Mouse (Mus musculus): ENCODE results near the gene Pgap3. TPM values are rescaled to one million over a fixed set of nuclear protein-coding genes. Genes with fewer than 3 reads are reported as not detected.

The Pgap3 gene
- polyA plus RNA-seq, 1 experiment from 2014 or later = 9.8 TPM

- no peaks in the 10 kb centered on the region for H3K9me3 ChIP-seq
- DNase-seq (ENCODE audit: low spot score) = no peak
- H3K4me3 ChIP-seq = peak overlapping the region; percentile 71
- no peaks in the 10 kb centered on the region; the same call in 1 of the 2 replicates for H3K27me3 ChIP-seq (ENCODE audit: insufficient read depth, poor library complexity, severe bottlenecking)
- peak overlapping the region; percentile 97 for H3K27ac ChIP-seq
- H3K36me3 ChIP-seq = no peaks in the 10 kb centered on the region
- WGBS = 59% methylated on average over 3 of the region's 3 CpGs
- H3K4me1 ChIP-seq (replicated peaks) = peaks cover 20% of the 10 kb centered on the region
Observed at GRCm38 (mm10) chr11:98400816-98401215, 526 bp upstream of the Pgap3 start.

DNA sequence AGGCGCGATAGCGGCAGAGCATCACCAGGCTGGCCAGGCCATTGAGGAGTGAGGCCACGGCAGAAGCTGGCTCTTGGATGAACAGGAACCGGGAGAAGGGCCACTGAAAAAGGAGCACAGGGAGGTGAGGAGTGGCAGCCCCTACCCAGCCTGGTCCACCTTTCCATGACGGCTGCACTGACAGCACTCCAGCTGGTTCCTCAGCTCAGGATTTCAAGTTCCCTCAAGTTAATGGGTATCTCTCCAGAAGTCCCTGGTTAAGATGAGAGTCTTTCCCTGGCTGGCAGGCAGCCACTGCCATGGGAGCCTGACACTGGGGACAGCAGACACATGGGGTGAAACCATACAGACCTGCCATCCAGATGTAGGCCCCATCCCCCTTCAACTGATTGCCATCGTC, 2.3 kb downstream of the Pgap3 start:
- Histone ChIP-seq H3K27me3 (ENCODE audit: insufficient read depth, poor library complexity, severe bottlenecking) (peaks cover 6% of the 10 kb centered on the region), H3K36me3 (no peaks in the 10 kb centered on the region), H3K9me3 (no peaks in the 10 kb centered on the region), H3K4me3 (no peak overlapping the region), H3K4me1 (replicated peaks) (peaks cover 29% of the 10 kb centered on the region), H3K27ac (no peak overlapping the region)
- WGBS = 91% methylated on average over 7 of the region's 7 CpGs
- no peak for DNase-seq (ENCODE audit: low spot score)

GRCm38 (mm10) chr11:98395041-98395440, 5.2 kb downstream of the Pgap3 start:
- Histone ChIP-seq H3K9me3 (no peaks in the 10 kb centered on the region), H3K27ac (no peak overlapping the region), H3K36me3 (no peaks in the 10 kb centered on the region), H3K4me1 (replicated peaks) (peaks cover 32% of the 10 kb centered on the region), H3K27me3 (ENCODE audit: insufficient read depth, poor library complexity, severe bottlenecking) (peaks cover 35% of the 10 kb centered on the region), H3K4me3 (no peak overlapping the region)
- no peak for DNase-seq (ENCODE audit: low spot score)
- 66% methylated on average over 4 of the region's 4 CpGs for WGBS

DNA sequence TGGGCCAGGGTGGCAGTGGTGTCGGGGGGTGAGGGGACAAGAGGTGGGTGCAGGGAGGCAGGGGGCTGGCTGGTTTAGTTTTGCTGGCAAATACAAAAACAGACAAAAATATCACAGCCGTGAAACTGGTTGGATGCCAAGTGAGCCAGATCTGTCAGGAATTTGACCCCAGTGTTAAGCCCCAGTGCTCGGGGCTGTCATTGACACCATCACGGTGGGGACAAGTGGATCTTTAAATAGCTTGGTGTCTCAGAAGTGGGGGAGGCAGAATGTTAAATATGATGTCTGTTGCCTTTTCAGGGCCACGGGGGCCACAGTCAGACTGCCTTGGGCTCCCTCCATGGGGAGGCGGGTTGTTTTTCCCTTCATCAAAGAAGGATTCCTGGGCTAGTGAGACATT, 6.0 kb downstream of the Pgap3 start:
- peaks cover 27% of the 10 kb centered on the region for H3K4me1 ChIP-seq (replicated peaks)
- no peak for DNase-seq (ENCODE audit: low spot score)
- no peaks in the 10 kb centered on the region for H3K36me3 ChIP-seq
- H3K27ac ChIP-seq = no peak overlapping the region
- 57% methylated on average over 6 of the region's 6 CpGs for WGBS
- H3K9me3 ChIP-seq = no peaks in the 10 kb centered on the region
- no peak overlapping the region for H3K4me3 ChIP-seq
- peaks cover 41% of the 10 kb centered on the region for H3K27me3 ChIP-seq (ENCODE audit: insufficient read depth, poor library complexity, severe bottlenecking)

- H3K4me3 ChIP-seq = no peak overlapping the region
- H3K36me3 ChIP-seq = no peaks in the 10 kb centered on the region
- peak overlapping the region; percentile 45; the same call in 1 of the 2 replicates for H3K27ac ChIP-seq
- H3K4me1 ChIP-seq (replicated peaks) = peaks cover 36% of the 10 kb centered on the region
- peaks cover 51% of the 10 kb centered on the region for H3K27me3 ChIP-seq (ENCODE audit: insufficient read depth, poor library complexity, severe bottlenecking)
- no peak for DNase-seq (ENCODE audit: low spot score)
- no peaks in the 10 kb centered on the region for H3K9me3 ChIP-seq
- WGBS = 71% methylated on average over 6 of the region's 6 CpGs
Observed at GRCm38 (mm10) chr11:98393317-98393716, 7.0 kb downstream of the Pgap3 start.

- Histone ChIP-seq H3K27ac (peak overlapping the region; percentile 47; the same call in 1 of the 2 replicates), H3K9me3 (no peaks in the 10 kb centered on the region), H3K27me3 (ENCODE audit: insufficient read depth, poor library complexity, severe bottlenecking) (peaks cover 58% of the 10 kb centered on the region), H3K36me3 (no peaks in the 10 kb centered on the region), H3K4me1 (replicated peaks) (peaks cover 43% of the 10 kb centered on the region), H3K4me3 (no peak overlapping the region)
- DNase-seq (ENCODE audit: low spot score) = no peak
- WGBS = 50% methylated on average over 4 of the region's 4 CpGs
Observed at GRCm38 (mm10) chr11:98392645-98393044, 7.6 kb downstream of the Pgap3 start.

- H3K27ac ChIP-seq = no peak overlapping the region
- peaks cover 47% of the 10 kb centered on the region for H3K4me1 ChIP-seq (replicated peaks)
- 15% methylated on average over 8 of the region's 8 CpGs for WGBS
- no peak overlapping the region for H3K4me3 ChIP-seq
- H3K36me3 ChIP-seq = no peaks in the 10 kb centered on the region
- DNase-seq (ENCODE audit: low spot score) = no peak
- H3K9me3 ChIP-seq = no peaks in the 10 kb centered on the region
- peaks cover 64% of the 10 kb centered on the region for H3K27me3 ChIP-seq (ENCODE audit: insufficient read depth, poor library complexity, severe bottlenecking)
Observed at GRCm38 (mm10) chr11:98392034-98392433, 8.3 kb downstream of the Pgap3 start.

GRCm38 (mm10) chr11:98390141-98390540, 10.1 kb downstream of the Pgap3 start:
- Histone ChIP-seq H3K9me3 (no peaks in the 10 kb centered on the region), H3K36me3 (no peaks in the 10 kb centered on the region), H3K27ac (no peak overlapping the region), H3K4me3 (no peak overlapping the region), H3K4me1 (replicated peaks) (peaks cover 54% of the 10 kb centered on the region), H3K27me3 (ENCODE audit: insufficient read depth, poor library complexity, severe bottlenecking) (peaks cover 83% of the 10 kb centered on the region)
- no peak for DNase-seq (ENCODE audit: low spot score)
- WGBS = 70% methylated on average over 12 of the region's 12 CpGs

GRCm38 (mm10) chr11:98389221-98389780, 11.0 kb downstream of the Pgap3 start:
- Histone ChIP-seq H3K27me3 (ENCODE audit: insufficient read depth, poor library complexity, severe bottlenecking) (peaks cover 91% of the 10 kb centered on the region), H3K4me3 (no peak overlapping the region), H3K36me3 (no peaks in the 10 kb centered on the region), H3K4me1 (replicated peaks) (peaks cover 55% of the 10 kb centered on the region), H3K9me3 (no peaks in the 10 kb centered on the region), H3K27ac (no peak overlapping the region; the same call in 1 of the 2 replicates)
- peak; percentile 52 for DNase-seq (ENCODE audit: low spot score)
- 23% methylated on average over 9 of the region's 9 CpGs for WGBS

DNA sequence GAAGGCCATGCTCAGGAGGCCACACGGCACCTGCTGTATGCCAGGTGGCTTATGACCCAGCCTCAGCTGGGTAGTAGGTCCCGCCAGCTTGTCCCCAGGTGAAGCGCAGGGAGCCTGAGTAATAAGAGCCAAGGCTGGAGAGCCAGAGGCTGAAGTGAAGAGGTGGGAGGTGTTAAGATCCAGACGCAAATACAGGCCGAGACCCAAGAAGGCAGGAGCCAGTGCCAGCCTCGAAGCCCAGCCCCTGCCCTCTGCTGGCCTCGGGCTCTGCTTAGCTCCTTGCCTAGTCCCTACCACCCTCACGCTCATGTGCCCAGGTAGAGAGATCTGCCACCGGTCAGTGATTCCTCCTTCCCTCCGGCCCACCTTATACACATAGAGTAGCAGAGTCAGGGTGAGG, 12.0 kb downstream of the Pgap3 start:
- peaks cover 61% of the 10 kb centered on the region for H3K4me1 ChIP-seq (replicated peaks)
- no peak overlapping the region for H3K27ac ChIP-seq
- H3K36me3 ChIP-seq = no peaks in the 10 kb centered on the region
- no peaks in the 10 kb centered on the region for H3K9me3 ChIP-seq
- no peak overlapping the region for H3K4me3 ChIP-seq
- no peak for DNase-seq (ENCODE audit: low spot score)
- 78% methylated on average over 10 of the region's 10 CpGs for WGBS
- peaks cover 98% of the 10 kb centered on the region for H3K27me3 ChIP-seq (ENCODE audit: insufficient read depth, poor library complexity, severe bottlenecking)

- 54% methylated on average over 14 of the region's 14 CpGs for WGBS
- no peak overlapping the region for H3K27ac ChIP-seq
- H3K4me3 ChIP-seq = no peak overlapping the region
- no peak for DNase-seq (ENCODE audit: low spot score)
- peaks cover 87% of the 10 kb centered on the region for H3K27me3 ChIP-seq (ENCODE audit: insufficient read depth, poor library complexity, severe bottlenecking)
- no peaks in the 10 kb centered on the region for H3K9me3 ChIP-seq
- H3K4me1 ChIP-seq (replicated peaks) = peaks cover 56% of the 10 kb centered on the region
- H3K36me3 ChIP-seq = no peaks in the 10 kb centered on the region
Observed at GRCm38 (mm10) chr11:98387056-98387577, 13.2 kb downstream of the Pgap3 start.

DNA sequence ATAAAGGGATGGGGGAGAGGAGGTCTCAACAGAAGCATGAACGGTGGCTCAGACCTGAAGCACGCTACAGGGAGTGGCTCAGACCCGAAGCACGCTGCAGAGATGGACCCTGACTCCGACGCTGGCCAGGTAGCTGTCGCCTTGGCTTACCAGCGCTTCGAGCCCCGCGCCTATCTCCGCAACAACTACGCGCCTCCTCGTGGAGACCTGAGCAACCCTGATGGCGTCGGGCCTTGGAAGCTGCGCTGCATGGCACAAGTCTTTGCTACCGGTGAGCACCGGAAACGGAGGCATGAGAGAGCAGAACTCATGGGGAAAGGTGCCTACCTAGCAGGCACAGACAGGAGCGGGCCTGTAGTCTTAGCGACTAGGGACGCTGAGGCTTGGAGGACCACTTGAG, 13.7 kb downstream of the Pgap3 start:
- peaks cover 81% of the 10 kb centered on the region for H3K27me3 ChIP-seq (ENCODE audit: insufficient read depth, poor library complexity, severe bottlenecking)
- H3K4me1 ChIP-seq (replicated peaks) = peaks cover 51% of the 10 kb centered on the region
- 20% methylated on average over 24 of the region's 24 CpGs for WGBS
- peak overlapping the region; percentile 21; the same call in 1 of the 2 replicates for H3K4me3 ChIP-seq
- H3K36me3 ChIP-seq = peaks cover 4% of the 10 kb centered on the region
- no peak for DNase-seq (ENCODE audit: low spot score)
- no peak overlapping the region for H3K27ac ChIP-seq
- no peaks in the 10 kb centered on the region for H3K9me3 ChIP-seq

- Histone ChIP-seq H3K36me3 (peaks cover 11% of the 10 kb centered on the region), H3K9me3 (no peaks in the 10 kb centered on the region), H3K4me1 (replicated peaks) (peaks cover 49% of the 10 kb centered on the region), H3K4me3 (peak within 1 kb of the TSS; percentile 21; the same call in 1 of the 2 replicates), H3K27me3 (ENCODE audit: insufficient read depth, poor library complexity, severe bottlenecking) (peaks cover 74% of the 10 kb centered on the region), H3K27ac (no peak within 1 kb of the TSS; the same call in 1 of the 2 replicates)
- 52% methylated on average over 25 of the region's 25 CpGs for WGBS
- DNase-seq (ENCODE audit: low spot score) = no peak
Observed at GRCm38 (mm10) chr11:98385638-98386585, 14.4 kb downstream of the Pgap3 start, which contains the start of gene Pnmt. TSS of gene Pnmt (plus strand) at chr11:98386450.
